In genomic region chr14:54994136-54994868, GRCm38 (mm10) we compare ENCODE assay signal across 9 mouse cellular contexts. TPM values are rescaled to one million over a fixed set of nuclear protein-coding genes. Genes with fewer than 3 reads are reported as not detected.
DNase-seq lines count a peak whose midpoint lies in the region; ATAC-seq lines count a peak whose summit lies in the region.
"Had no signal": no experiment of that assay in that cellular context is flagged by ENCODE, and none has a peak within 500 bp of the region (broad histone marks: within the 10 kb centered on the region; RNA-seq: fewer than 3 reads in every experiment).

Myh7 (minus strand) TSS chr14:54994626.

- H3K27me3 ChIP-seq in limb, embryonic 10.5 days (ENCODE audit: low read depth, poor library complexity, severe bottlenecking): no peaks in the 10 kb centered on the region

- no peaks in the 10 kb centered on the region for H3K36me3 ChIP-seq in limb, embryonic 10.5 days

- H3K4me1 ChIP-seq in limb, embryonic 10.5 days: peaks cover 26% of the 10 kb centered on the region

- peak; percentile 15 for DNase-seq in retina, postnatal 1 day
- DNase-seq in retina, embryonic 14.5 days (ENCODE audit: low spot score): no peak
- no peak for DNase-seq in heart, adult 8-10 months (ENCODE audit: low spot score)
- DNase-seq in limb, embryonic 10.5 days (ENCODE audit: low spot score): no peak
- DNase-seq in cerebellum, adult 9-10 months: no peak
- DNase-seq in kidney, adult 8-10 months: no peak

- no peak within 1 kb of the TSS for H3K4me3 ChIP-seq in limb, embryonic 10.5 days

- H3K9me3 ChIP-seq in limb, embryonic 10.5 days (replicated peaks): no peaks in the 10 kb centered on the region

- ATAC-seq in erythroblast, adult 5-6 weeks (replicated peaks; ENCODE audit: low FRiP score, poor library complexity, severe bottlenecking): no peak
- ATAC-seq in CD4-positive, CD25-positive, alpha-beta regulatory T cell, adult 4 months: no peak

- H3K27ac ChIP-seq in limb, embryonic 10.5 days: peak within 1 kb of the TSS; percentile 47; the same call in 1 of the 2 replicates

- WGBS in limb, embryonic 10.5 days: 68% methylated on average over 11 of the region's 11 CpGs

RNA-seq across cellular contexts. Expression of gene Myh7, which starts in this region (rescaled TPM):
- 1,000 to 10,000 TPM; 1,453 to 2,519 (median 2,136) TPM for total RNA-seq in heart, adult 8-10 months (2022)
- 2.2 and 4.4 TPM in 2 replicates for polyA plus RNA-seq in limb, embryonic 10.5 days (2016; fragmentation: Nextera tagmentation; extraction: Ambion mirVana)
- total RNA-seq in erythroblast, adult 5-6 weeks (2015; ENCODE audit: low replicate concordance): not detected in 2 replicates
- total RNA-seq in erythroblast, adult 5-6 weeks (2017; ENCODE audit: low replicate concordance): not detected in 2 replicates
- not detected for polyA plus RNA-seq in CD4-positive, CD25-positive, alpha-beta regulatory T cell, adult 4 months (2017; shearing (Covaris generic))
- polyA plus RNA-seq: spleen, adult 2 months had no signal

Comparison
In these comparisons a context has a peak if more than half of its experiments do, and no peak if none do; other contexts are left out.
1. RNA of gene Myh7 (total RNA-seq): 1,453 to 2,519 TPM in heart, adult 8-10 months; not detected in erythroblast, adult 5-6 weeks; every median in the first group is over 1,000 times any median in the second.